Mouse (Mus musculus): ENCODE results near the gene Hapln4.

- TF ChIP-seq CTCF (IDR thresholded peaks at IDR 0.05; ENCODE audit: extremely low read depth, insufficient read depth, insufficient read length, insufficient replicate concordance), result no peak
- TF ChIP-seq POLR2A (IDR thresholded peaks at IDR 0.05; ENCODE audit: low read depth, low read length), result no peak
These were observed 4.0 kb downstream of the Hapln4 start for GRCm38 (mm10) chr8:70087237-70087636.
